Mouse (Mus musculus): ENCODE results near the gene Mageb16. TPM values are rescaled to one million over a fixed set of nuclear protein-coding genes. Genes with fewer than 3 reads are reported as not detected.

The Mageb16 gene
- not detected for polyA plus RNA-seq (2017; shearing (Covaris generic))

DNA sequence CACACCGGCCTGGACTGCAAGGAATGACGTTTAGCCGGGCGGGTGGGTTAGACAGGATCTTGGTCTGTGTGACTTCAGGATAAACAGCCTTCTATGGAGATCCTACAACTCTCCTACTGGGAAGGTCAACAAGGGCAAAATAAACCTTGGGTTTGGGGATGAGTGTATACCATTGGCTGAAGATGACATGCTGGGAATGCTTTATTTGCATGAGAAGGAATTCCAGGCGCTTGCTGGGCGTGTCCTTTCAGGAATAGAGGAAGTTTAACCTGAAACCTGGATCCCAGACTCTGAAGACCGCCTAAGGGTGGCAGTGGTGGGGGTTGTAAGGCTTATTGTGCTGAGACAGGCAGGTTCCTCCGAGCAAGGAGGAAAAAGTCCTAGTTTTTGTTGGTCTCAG lies at the start of gene Mageb16:
Mageb16 (minus strand) TSS at position 25 of the 400 bp plus-strand sequence.

Other genes with a start within 250 kb of the Mageb16 start
- 0.13 TPM for gene Gm7173, start 154.2 kb downstream of the Mageb16 start, polyA plus RNA-seq (2017; shearing (Covaris generic))